21 mouse cellular contexts compared by ENCODE assay signal in genomic region chr14:75314484-75314883, GRCm38 (mm10).
"Had no signal": no experiment of that assay in that cellular context is flagged by ENCODE, and none has a peak within 500 bp of the region (broad histone marks: within the 10 kb centered on the region; RNA-seq: fewer than 3 reads in every experiment).

No protein-coding gene starts in this region.

- ATAC-seq: liver, embryonic 12.5 days; midbrain, embryonic 13.5 days; midbrain, embryonic 16.5 days had no signal

- H3K9me3 ChIP-seq: limb, embryonic 10.5 days; limb, embryonic 13.5 days; liver, embryonic 12.5 days; liver, embryonic 15.5 days; lung, embryonic 15.5 days; megakaryocyte, embryonic 14.5 days; midbrain, embryonic 10.5 days; midbrain, embryonic 13.5 days; neural tube, embryonic 13.5 days had no signal

- H3K4me1 ChIP-seq: limb, embryonic 10.5 days; limb, embryonic 13.5 days; liver, embryonic 15.5 days; lung, embryonic 15.5 days; midbrain, embryonic 10.5 days; midbrain, embryonic 13.5 days; neural tube, embryonic 13.5 days had no signal

- H3K36me3 ChIP-seq: lung, embryonic 15.5 days had no signal

- H3K9ac ChIP-seq: limb, embryonic 13.5 days; liver, embryonic 12.5 days; liver, embryonic 15.5 days; lung, embryonic 15.5 days; midbrain, embryonic 13.5 days; neural tube, embryonic 13.5 days had no signal

- DNase-seq: kidney, postnatal 25 days; layer of hippocampus, adult 9-11 months; liver; lung, adult 18-20 months; lung, postnatal 10 days; lung, postnatal 36 days; thymus, adult 18-20 months; thymus, postnatal 36 days had no signal

- H3K4me2 ChIP-seq: limb, embryonic 13.5 days; liver, embryonic 12.5 days; liver, embryonic 15.5 days; lung, embryonic 15.5 days; midbrain, embryonic 13.5 days; neural tube, embryonic 13.5 days had no signal

- H3K27ac ChIP-seq: kidney, postnatal 0 days; limb, embryonic 10.5 days; limb, embryonic 13.5 days; liver, embryonic 12.5 days; liver, embryonic 15.5 days; lung, embryonic 15.5 days; midbrain, embryonic 10.5 days; midbrain, embryonic 13.5 days; neural tube, embryonic 13.5 days had no signal

- H3K27me3 ChIP-seq: limb, embryonic 13.5 days; liver, embryonic 12.5 days; liver, embryonic 15.5 days; lung, embryonic 15.5 days; megakaryocyte, embryonic 14.5 days; midbrain, embryonic 13.5 days; neural tube, embryonic 13.5 days had no signal

- H3K4me3 ChIP-seq: layer of hippocampus, adult 2 months; limb, embryonic 10.5 days; limb, embryonic 13.5 days; liver, embryonic 12.5 days; liver, embryonic 15.5 days; lung, embryonic 15.5 days; megakaryocyte, embryonic 14.5 days; midbrain, embryonic 10.5 days; midbrain, embryonic 13.5 days; myocyte; neural tube, embryonic 13.5 days had no signal
